Mouse (Mus musculus): Measurements from ENCODE around the gene Slc16a10.
"Not testable (repeated sequence)": the region's sequence is repeated elsewhere in the genome, so short reads cannot be mapped to it uniquely, and the experiment has no call there.

DNA sequence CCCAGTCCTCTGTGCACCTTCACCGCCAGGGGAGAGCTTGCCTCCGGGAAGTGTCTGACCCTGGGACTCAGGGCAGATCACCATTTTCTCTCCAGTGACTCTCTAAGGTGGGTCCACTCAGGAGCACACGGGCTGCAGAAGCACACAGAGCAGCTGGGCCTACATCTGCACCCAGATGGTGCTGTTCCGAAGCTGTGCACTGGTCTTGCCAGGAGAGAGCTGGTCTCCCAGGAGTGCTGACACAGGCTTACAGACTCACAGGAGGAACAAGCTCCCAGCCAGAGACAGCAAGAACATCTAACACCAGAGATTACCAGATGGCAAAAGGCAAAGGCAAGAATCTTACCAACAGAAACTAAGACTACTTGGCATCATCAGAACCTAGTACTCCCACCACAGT, 133.2 kb downstream of the Slc16a10 start:
- not testable (repeated sequence) for TF ChIP-seq CTCF (conservative IDR thresholded peaks at IDR 0.05; ENCODE audit: low read length); POU5F1 (IDR thresholded peaks at IDR 0.05; ENCODE audit: borderline replicate concordance, low read length)
